Mouse (Mus musculus): ENCODE measurements at regions not wholly inside any gene's neighbourhood (a gene's known extent, or its start where the extent isn't known, plus 50 kb on each side); places are given as distances from the start of the nearest gene placed in this dataset.

DNA sequence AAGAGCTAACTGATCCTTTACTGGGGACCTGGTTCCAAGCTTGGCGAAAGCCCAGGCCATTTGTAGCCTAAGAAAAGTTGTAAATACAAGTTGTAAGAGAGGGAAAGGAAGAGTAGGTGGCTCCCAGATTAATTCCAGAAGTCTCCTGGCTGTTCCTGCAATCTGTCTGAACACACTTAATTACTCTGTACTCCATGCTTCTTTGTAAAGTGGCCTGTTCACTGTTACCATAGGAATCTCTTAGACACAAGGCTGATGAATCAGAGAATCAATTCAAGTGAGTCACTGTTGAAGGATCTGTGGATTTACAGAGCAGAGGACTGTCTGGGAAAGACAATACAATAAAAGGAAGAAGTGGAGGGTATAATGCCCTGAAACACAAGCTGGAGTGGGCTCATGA is 577.0 kb upstream of the Vstm2b start:
- no peaks in the 10 kb centered on the region for H3K9me3 ChIP-seq (ENCODE audit: control insufficient read depth, insufficient read depth, low read depth, low read length)
- no peak overlapping the region for H3K9ac ChIP-seq (ENCODE audit: insufficient read depth, low read depth, low read length, poor library complexity, severe bottlenecking)
- in situ Hi-C loops (cut with MboI; ENCODE audit: low sequenced_read_pairs in 2 of 2, unreplicated experiment in 2 of 2), result loop anchor here in 1 of 2 experiments (25.0 kb wide), 1 partner anchor 341 kb away; no protein-coding TSS in a partner anchor
- no peak overlapping the region for H3K27ac ChIP-seq (ENCODE audit: insufficient read depth, low read depth, low read length, poor library complexity, severe bottlenecking)
- TF ChIP-seq MAFK (IDR thresholded peaks at IDR 0.05; ENCODE audit: insufficient read depth, low read depth, low read length) (no peak), HCFC1 (IDR thresholded peaks at IDR 0.05; ENCODE audit: borderline replicate concordance, insufficient read depth, low read length) (no peak), ZNF384 (IDR thresholded peaks at IDR 0.05; ENCODE audit: low read depth, low read length) (no peak), ZC3H11A (IDR thresholded peaks at IDR 0.05; ENCODE audit: borderline replicate concordance, low read depth, low read length) (no peak), CHD2 (IDR thresholded peaks at IDR 0.05; ENCODE audit: low read depth, low read length) (no peak)
- no peak overlapping the region for H3K4me3 ChIP-seq (ENCODE audit: insufficient read depth in 1 of 2, low read depth in 1 of 2, low read length in 2 of 2, poor library complexity in 1 of 2, severe bottlenecking in 1 of 2)
- DNase-seq (ENCODE audit: low read depth, low spot score), result no peak
- H3K36me3 ChIP-seq (ENCODE audit: control insufficient read depth, insufficient read depth, low read length, poor library complexity, severe bottlenecking), result no peaks in the 10 kb centered on the region
- H3K4me1 ChIP-seq (ENCODE audit: control insufficient read depth in 2 of 2, insufficient read depth in 2 of 2, low read length in 2 of 2, poor library complexity in 1 of 2), result no peaks in the 10 kb centered on the region

DNA sequence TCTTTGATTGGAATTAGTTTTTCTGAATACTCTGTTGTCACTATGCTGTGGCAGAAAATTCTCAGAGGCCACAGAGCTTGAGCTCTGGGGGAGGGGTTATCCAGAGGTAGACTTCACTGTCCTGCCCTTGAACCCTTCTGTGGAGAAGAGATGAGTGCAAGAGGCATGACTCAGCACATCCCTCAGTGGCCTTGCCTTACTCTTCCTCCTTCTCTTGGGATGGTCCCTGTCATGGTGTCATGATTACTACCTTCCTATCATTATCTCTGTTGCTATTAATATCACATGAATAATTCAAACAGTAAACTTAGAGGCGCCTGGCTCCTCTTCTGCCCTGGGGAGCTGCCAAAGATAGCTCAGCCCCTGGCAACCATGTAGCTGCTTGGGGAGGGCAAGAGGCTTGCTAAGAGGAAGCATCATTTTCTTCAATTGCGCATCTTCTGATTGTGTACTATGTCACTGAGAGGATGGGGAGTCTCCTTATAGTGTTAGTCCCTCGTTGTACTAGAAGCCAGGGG is 572.9 kb upstream of the Vstm2b start:
- in situ Hi-C loops (cut with MboI; ENCODE audit: low sequenced_read_pairs in 2 of 2, unreplicated experiment in 2 of 2), result no loop called here
- no peaks in the 10 kb centered on the region for H3K4me1 ChIP-seq (ENCODE audit: control insufficient read depth in 2 of 2, insufficient read depth in 2 of 2, low read length in 2 of 2, poor library complexity in 1 of 2)
- H3K9me3 ChIP-seq (ENCODE audit: control insufficient read depth, insufficient read depth, low read depth, low read length), result no peaks in the 10 kb centered on the region
- DNase-seq (ENCODE audit: low read depth, low spot score), result no peak
- no peak overlapping the region for H3K27ac ChIP-seq (ENCODE audit: insufficient read depth, low read depth, low read length, poor library complexity, severe bottlenecking)
- TF ChIP-seq CHD2 (IDR thresholded peaks at IDR 0.05; ENCODE audit: low read depth, low read length), result no peak
- TF ChIP-seq MAFK (IDR thresholded peaks at IDR 0.05; ENCODE audit: insufficient read depth, low read depth, low read length), result peak; percentile 59; the same call in 1 of the 2 replicates
- TF ChIP-seq ZNF384 (IDR thresholded peaks at IDR 0.05; ENCODE audit: low read depth, low read length), result no peak
- no peak for TF ChIP-seq HCFC1 (IDR thresholded peaks at IDR 0.05; ENCODE audit: borderline replicate concordance, insufficient read depth, low read length)
- no peak for TF ChIP-seq ZC3H11A (IDR thresholded peaks at IDR 0.05; ENCODE audit: borderline replicate concordance, low read depth, low read length)
- H3K4me3 ChIP-seq (ENCODE audit: insufficient read depth in 1 of 2, low read depth in 1 of 2, low read length in 2 of 2, poor library complexity in 1 of 2, severe bottlenecking in 1 of 2), result no peak overlapping the region
- no peak overlapping the region for H3K9ac ChIP-seq (ENCODE audit: insufficient read depth, low read depth, low read length, poor library complexity, severe bottlenecking)
- H3K36me3 ChIP-seq (ENCODE audit: control insufficient read depth, insufficient read depth, low read length, poor library complexity, severe bottlenecking), result no peaks in the 10 kb centered on the region

GRCm38 (mm10) chr7:40332455-40332854 is 565.7 kb upstream of the Vstm2b start:
- in situ Hi-C loops (cut with MboI; ENCODE audit: low sequenced_read_pairs in 2 of 2, unreplicated experiment in 2 of 2), result no loop called here
- DNase-seq (ENCODE audit: low read depth, low spot score), result no peak
- TF ChIP-seq ZNF384 (IDR thresholded peaks at IDR 0.05; ENCODE audit: low read depth, low read length), result no peak
- no peak for TF ChIP-seq HCFC1 (IDR thresholded peaks at IDR 0.05; ENCODE audit: borderline replicate concordance, insufficient read depth, low read length)
- TF ChIP-seq MAFK (IDR thresholded peaks at IDR 0.05; ENCODE audit: insufficient read depth, low read depth, low read length), result no peak
- no peak for TF ChIP-seq ZC3H11A (IDR thresholded peaks at IDR 0.05; ENCODE audit: borderline replicate concordance, low read depth, low read length)
- no peak for TF ChIP-seq CHD2 (IDR thresholded peaks at IDR 0.05; ENCODE audit: low read depth, low read length)
- no peak overlapping the region for H3K27ac ChIP-seq (ENCODE audit: insufficient read depth, low read depth, low read length, poor library complexity, severe bottlenecking)
- no peaks in the 10 kb centered on the region for H3K9me3 ChIP-seq (ENCODE audit: control insufficient read depth, insufficient read depth, low read depth, low read length)
- no peak overlapping the region for H3K4me3 ChIP-seq (ENCODE audit: insufficient read depth in 1 of 2, low read depth in 1 of 2, low read length in 2 of 2, poor library complexity in 1 of 2, severe bottlenecking in 1 of 2)
- no peak overlapping the region for H3K9ac ChIP-seq (ENCODE audit: insufficient read depth, low read depth, low read length, poor library complexity, severe bottlenecking)
- H3K4me1 ChIP-seq (ENCODE audit: control insufficient read depth in 2 of 2, insufficient read depth in 2 of 2, low read length in 2 of 2, poor library complexity in 1 of 2), result no peaks in the 10 kb centered on the region
- no peaks in the 10 kb centered on the region for H3K36me3 ChIP-seq (ENCODE audit: control insufficient read depth, insufficient read depth, low read length, poor library complexity, severe bottlenecking)

DNA sequence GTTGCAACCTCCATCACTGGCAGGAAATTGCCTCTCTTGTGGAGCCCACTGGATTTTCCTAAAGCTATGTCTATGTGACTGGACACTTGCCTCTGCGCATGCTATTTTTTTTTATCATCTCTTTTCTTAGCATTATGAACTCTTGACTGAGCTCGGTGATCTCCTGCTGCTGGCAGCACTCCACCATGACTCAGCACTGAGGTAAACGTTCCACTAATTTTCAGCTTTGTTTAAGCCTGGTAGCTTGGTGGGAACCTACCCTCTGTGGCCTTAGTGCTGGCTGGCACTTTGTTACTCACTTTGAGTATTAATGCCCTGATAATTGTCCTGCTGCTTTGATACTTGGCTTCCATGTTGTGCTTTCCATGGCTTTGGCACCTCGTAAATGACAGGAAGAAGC is 545.8 kb upstream of the Vstm2b start:
- Histone ChIP-seq H3K36me3 (ENCODE audit: control insufficient read depth, insufficient read depth, low read length, poor library complexity, severe bottlenecking) (no peaks in the 10 kb centered on the region), H3K9ac (ENCODE audit: insufficient read depth, low read depth, low read length, poor library complexity, severe bottlenecking) (no peak overlapping the region), H3K4me1 (ENCODE audit: control insufficient read depth in 2 of 2, insufficient read depth in 2 of 2, low read length in 2 of 2, poor library complexity in 1 of 2) (no peaks in the 10 kb centered on the region), H3K9me3 (ENCODE audit: control insufficient read depth, insufficient read depth, low read depth, low read length) (no peaks in the 10 kb centered on the region), H3K4me3 (ENCODE audit: insufficient read depth in 1 of 2, low read depth in 1 of 2, low read length in 2 of 2, poor library complexity in 1 of 2, severe bottlenecking in 1 of 2) (no peak overlapping the region), H3K27ac (ENCODE audit: insufficient read depth, low read depth, low read length, poor library complexity, severe bottlenecking) (no peak overlapping the region)
- no peak for TF ChIP-seq MAFK (IDR thresholded peaks at IDR 0.05; ENCODE audit: insufficient read depth, low read depth, low read length)
- TF ChIP-seq ZC3H11A (IDR thresholded peaks at IDR 0.05; ENCODE audit: borderline replicate concordance, low read depth, low read length), result no peak
- TF ChIP-seq CHD2 (IDR thresholded peaks at IDR 0.05; ENCODE audit: low read depth, low read length), result no peak
- no peak for TF ChIP-seq ZNF384 (IDR thresholded peaks at IDR 0.05; ENCODE audit: low read depth, low read length)
- in situ Hi-C loops (cut with MboI; ENCODE audit: low sequenced_read_pairs in 2 of 2, unreplicated experiment in 2 of 2), result no loop called here
- DNase-seq (ENCODE audit: low read depth, low spot score), result no peak

DNA sequence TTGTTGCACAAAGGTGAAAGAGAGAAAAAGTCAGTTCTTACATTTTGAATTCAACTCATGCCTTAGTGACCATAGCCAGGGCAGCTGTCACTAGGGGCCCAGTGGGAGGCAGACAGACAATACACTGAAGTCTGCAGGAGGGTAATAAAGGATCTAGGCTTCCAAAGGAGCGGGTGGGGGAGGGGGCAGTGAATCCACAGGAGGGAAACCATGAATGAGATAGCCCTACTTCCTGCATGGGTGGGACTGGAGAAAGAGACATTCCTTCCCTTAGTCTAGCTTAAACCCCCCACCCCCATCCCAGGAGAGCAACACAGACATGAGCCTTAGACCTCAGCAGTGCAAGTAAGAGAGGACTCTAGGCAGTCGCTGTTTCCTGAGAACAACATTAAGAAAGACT is 535.4 kb upstream of the Vstm2b start:
- no peaks in the 10 kb centered on the region for H3K9me3 ChIP-seq (ENCODE audit: control insufficient read depth, insufficient read depth, low read depth, low read length)
- no peak overlapping the region for H3K4me3 ChIP-seq (ENCODE audit: insufficient read depth in 1 of 2, low read depth in 1 of 2, low read length in 2 of 2, poor library complexity in 1 of 2, severe bottlenecking in 1 of 2)
- in situ Hi-C loops (cut with MboI; ENCODE audit: low sequenced_read_pairs in 2 of 2, unreplicated experiment in 2 of 2), result no loop called here
- H3K9ac ChIP-seq (ENCODE audit: insufficient read depth, low read depth, low read length, poor library complexity, severe bottlenecking), result no peak overlapping the region
- H3K4me1 ChIP-seq (ENCODE audit: control insufficient read depth in 2 of 2, insufficient read depth in 2 of 2, low read length in 2 of 2, poor library complexity in 1 of 2), result peaks cover 0 to 6% of the 10 kb centered on the region in 2 experiments; a peak in 2 of 4 replicates
- no peak for TF ChIP-seq ZNF384 (IDR thresholded peaks at IDR 0.05; ENCODE audit: low read depth, low read length)
- no peak for TF ChIP-seq CHD2 (IDR thresholded peaks at IDR 0.05; ENCODE audit: low read depth, low read length)
- TF ChIP-seq ZC3H11A (IDR thresholded peaks at IDR 0.05; ENCODE audit: borderline replicate concordance, low read depth, low read length), result no peak
- TF ChIP-seq HCFC1 (IDR thresholded peaks at IDR 0.05; ENCODE audit: borderline replicate concordance, insufficient read depth, low read length), result no peak
- no peak for TF ChIP-seq MAFK (IDR thresholded peaks at IDR 0.05; ENCODE audit: insufficient read depth, low read depth, low read length)
- H3K27ac ChIP-seq (ENCODE audit: insufficient read depth, low read depth, low read length, poor library complexity, severe bottlenecking), result no peak overlapping the region
- DNase-seq (ENCODE audit: low read depth, low spot score), result peak; percentile 62
- H3K36me3 ChIP-seq (ENCODE audit: control insufficient read depth, insufficient read depth, low read length, poor library complexity, severe bottlenecking), result no peaks in the 10 kb centered on the region
